Mouse (Mus musculus): ENCODE measurements around the gene Nrp2. TPM values are rescaled to one million over a fixed set of nuclear protein-coding genes. Genes with fewer than 3 reads are reported as not detected.

The Nrp2 gene
- polyA plus RNA-seq, 1 experiment, result 9.1 TPM

- no peak for TF ChIP-seq CTCF (IDR thresholded peaks at IDR 0.05; ENCODE audit: borderline replicate concordance, insufficient read depth, low read depth, low read length)
- TF ChIP-seq POLR2A (IDR thresholded peaks at IDR 0.05; ENCODE audit: borderline replicate concordance, insufficient read depth, low read length), result no peak
- WGBS, result 93% methylated on average over 1 of the region's 1 CpGs
- DNase-seq, result no peak
- Histone ChIP-seq H3K27me3 (ENCODE audit: control insufficient read depth, insufficient read depth, low read length) (no peaks in the 10 kb centered on the region), H3K27ac (ENCODE audit: insufficient read depth, low read length) (no peak overlapping the region), H3K4me3 (replicated peaks; ENCODE audit: insufficient read depth, low read depth, low read length) (no peak overlapping the region), H3K4me1 (ENCODE audit: control insufficient read depth, insufficient read depth, low read length) (no peaks in the 10 kb centered on the region)
These were observed 130.3 kb downstream of the Nrp2 start for GRCm38 (mm10) chr1:62833356-62833755.

- no peaks in the 10 kb centered on the region for H3K27me3 ChIP-seq (ENCODE audit: control insufficient read depth, insufficient read depth, low read length)
- WGBS, result 95% methylated on average over 1 of the region's 1 CpGs
- no peak overlapping the region for H3K27ac ChIP-seq (ENCODE audit: insufficient read depth, low read length)
These were observed 131.5 kb downstream of the Nrp2 start for GRCm38 (mm10) chr1:62834443-62835185.

GRCm38 (mm10) chr1:62838083-62838482, 135.0 kb downstream of the Nrp2 start:
- no peak overlapping the region for H3K27ac ChIP-seq (ENCODE audit: insufficient read depth, low read length)
- H3K4me3 ChIP-seq (replicated peaks; ENCODE audit: insufficient read depth, low read depth, low read length), result no peak overlapping the region
- DNase-seq, result no peak
- H3K27me3 ChIP-seq (ENCODE audit: control insufficient read depth, insufficient read depth, low read length), result no peaks in the 10 kb centered on the region
- WGBS, result 95% methylated on average over 3 of the region's 3 CpGs
- no peaks in the 10 kb centered on the region for H3K4me1 ChIP-seq (ENCODE audit: control insufficient read depth, insufficient read depth, low read length)
- no peak for TF ChIP-seq CTCF (IDR thresholded peaks at IDR 0.05; ENCODE audit: borderline replicate concordance, insufficient read depth, low read depth, low read length)
- TF ChIP-seq POLR2A (IDR thresholded peaks at IDR 0.05; ENCODE audit: borderline replicate concordance, insufficient read depth, low read length), result no peak

More at GRCm38 (mm10) chr1:62834443-62835185, 131.5 kb downstream of the Nrp2 start:
- Histone ChIP-seq H3K4me3 (replicated peaks; ENCODE audit: insufficient read depth, low read depth, low read length) (no peak overlapping the region), H3K4me1 (ENCODE audit: control insufficient read depth, insufficient read depth, low read length) (no peaks in the 10 kb centered on the region)
- DNase-seq, result no peak
- TF ChIP-seq POLR2A (IDR thresholded peaks at IDR 0.05; ENCODE audit: borderline replicate concordance, insufficient read depth, low read length) (no peak), CTCF (IDR thresholded peaks at IDR 0.05; ENCODE audit: borderline replicate concordance, insufficient read depth, low read depth, low read length) (no peak)

GRCm38 (mm10) chr1:62838631-62839030, 135.5 kb downstream of the Nrp2 start:
- H3K4me3 ChIP-seq (replicated peaks; ENCODE audit: insufficient read depth, low read depth, low read length), result no peak overlapping the region
- WGBS, result 34% methylated on average over 2 of the region's 2 CpGs
- H3K27ac ChIP-seq (ENCODE audit: insufficient read depth, low read length), result no peak overlapping the region
- no peak for DNase-seq
- no peaks in the 10 kb centered on the region for H3K4me1 ChIP-seq (ENCODE audit: control insufficient read depth, insufficient read depth, low read length)
- H3K27me3 ChIP-seq (ENCODE audit: control insufficient read depth, insufficient read depth, low read length), result no peaks in the 10 kb centered on the region
- TF ChIP-seq CTCF (IDR thresholded peaks at IDR 0.05; ENCODE audit: borderline replicate concordance, insufficient read depth, low read depth, low read length) (no peak), POLR2A (IDR thresholded peaks at IDR 0.05; ENCODE audit: borderline replicate concordance, insufficient read depth, low read length) (no peak)

- Histone ChIP-seq H3K27ac (ENCODE audit: insufficient read depth, low read length) (no peak overlapping the region), H3K4me3 (replicated peaks; ENCODE audit: insufficient read depth, low read depth, low read length) (no peak overlapping the region), H3K27me3 (ENCODE audit: control insufficient read depth, insufficient read depth, low read length) (no peaks in the 10 kb centered on the region), H3K4me1 (ENCODE audit: control insufficient read depth, insufficient read depth, low read length) (no peaks in the 10 kb centered on the region)
- TF ChIP-seq POLR2A (IDR thresholded peaks at IDR 0.05; ENCODE audit: borderline replicate concordance, insufficient read depth, low read length) (no peak), CTCF (IDR thresholded peaks at IDR 0.05; ENCODE audit: borderline replicate concordance, insufficient read depth, low read depth, low read length) (no peak)
- WGBS, result 91% methylated on average over 4 of the region's 4 CpGs
- DNase-seq, result no peak
These were observed 140.1 kb downstream of the Nrp2 start for GRCm38 (mm10) chr1:62843215-62843614.

GRCm38 (mm10) chr1:62850990-62851940, 148.2 kb downstream of the Nrp2 start:
- no peaks in the 10 kb centered on the region for H3K4me1 ChIP-seq (ENCODE audit: control insufficient read depth, insufficient read depth, low read length)
- no peak for DNase-seq
- TF ChIP-seq CTCF (IDR thresholded peaks at IDR 0.05; ENCODE audit: borderline replicate concordance, insufficient read depth, low read depth, low read length) (no peak), POLR2A (IDR thresholded peaks at IDR 0.05; ENCODE audit: borderline replicate concordance, insufficient read depth, low read length) (no peak)
- no peaks in the 10 kb centered on the region for H3K27me3 ChIP-seq (ENCODE audit: control insufficient read depth, insufficient read depth, low read length)
- no peak overlapping the region for H3K4me3 ChIP-seq (replicated peaks; ENCODE audit: insufficient read depth, low read depth, low read length)
- WGBS, result 50% methylated on average over 8 of the region's 8 CpGs
- H3K27ac ChIP-seq (ENCODE audit: insufficient read depth, low read length), result no peak overlapping the region

- 88% methylated on average over 9 of the region's 9 CpGs for WGBS
- DNase-seq, result no peak
- H3K4me3 ChIP-seq (replicated peaks; ENCODE audit: insufficient read depth, low read depth, low read length), result no peak overlapping the region
- H3K4me1 ChIP-seq (ENCODE audit: control insufficient read depth, insufficient read depth, low read length), result no peaks in the 10 kb centered on the region
- no peak overlapping the region for H3K27ac ChIP-seq (ENCODE audit: insufficient read depth, low read length)
- no peak for TF ChIP-seq POLR2A (IDR thresholded peaks at IDR 0.05; ENCODE audit: borderline replicate concordance, insufficient read depth, low read length)
- no peak for TF ChIP-seq CTCF (IDR thresholded peaks at IDR 0.05; ENCODE audit: borderline replicate concordance, insufficient read depth, low read depth, low read length)
- no peaks in the 10 kb centered on the region for H3K27me3 ChIP-seq (ENCODE audit: control insufficient read depth, insufficient read depth, low read length)
These were observed 150.3 kb downstream of the Nrp2 start for GRCm38 (mm10) chr1:62853362-62853761.

All from cerebellum, adult 2 months (tissue).